ENCODE assay signal across 8 mouse cellular contexts in the genomic region with DNA sequence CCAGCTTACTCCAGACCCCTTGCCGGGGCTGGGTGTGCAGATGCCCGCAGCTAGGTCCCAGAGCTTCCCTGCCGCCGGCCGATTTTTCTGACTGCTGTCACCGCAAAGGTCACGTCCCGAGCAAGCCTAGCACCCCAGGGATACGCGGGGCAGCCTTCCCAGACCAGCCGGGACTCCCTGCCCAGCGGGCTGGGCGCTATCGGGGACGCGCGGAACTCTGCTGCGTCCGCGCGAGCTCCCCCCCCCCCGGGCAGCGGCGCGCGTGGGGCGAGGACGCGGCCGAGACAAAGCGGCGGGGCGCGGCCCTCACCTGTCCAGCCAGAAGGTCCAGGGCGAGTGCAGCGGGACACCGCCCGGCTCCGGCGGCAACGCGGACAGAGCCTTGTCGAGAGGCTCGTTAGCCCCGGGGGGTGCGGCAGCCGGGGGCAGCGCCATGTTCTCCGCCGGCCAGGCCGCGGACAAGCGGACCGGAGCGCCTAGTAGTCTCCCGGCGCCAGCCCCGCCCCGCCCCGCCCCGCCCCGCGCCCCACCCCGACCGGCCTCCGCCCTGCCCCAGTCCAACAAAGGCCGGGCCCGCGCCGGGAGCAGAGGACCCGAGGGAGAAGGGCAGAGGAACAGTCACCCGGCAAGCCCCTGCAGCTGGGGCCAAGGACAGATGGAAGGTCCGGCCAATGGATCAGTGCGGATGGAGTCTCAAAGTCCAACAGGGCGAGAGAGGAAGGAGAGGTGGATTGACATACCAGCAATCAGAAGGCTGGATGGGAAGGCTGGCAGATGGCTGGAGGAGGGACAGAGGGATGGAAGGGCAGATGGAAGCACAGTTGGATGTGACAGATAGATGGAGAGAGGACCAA. TPM values are rescaled to one million over a fixed set of nuclear protein-coding genes. Genes with fewer than 3 reads are reported as not detected.
DNase-seq lines count a peak whose midpoint lies in the region; TF ChIP-seq lines count a peak whose summit lies in the region.

A gene (minus strand): TSS at position 454 of the 854 bp plus-strand sequence.
A gene (minus strand): TSS at position 480 of the 854 bp plus-strand sequence.

- no peak for TF ChIP-seq CTCF in E14TG2a.4 (conservative IDR thresholded peaks at IDR 0.05; ENCODE audit: low read length)
- no peak for TF ChIP-seq CTCF in bone marrow, adult 2 months (IDR thresholded peaks at IDR 0.05; ENCODE audit: control insufficient read depth, insufficient read depth, low read length)

- H3K4me3 ChIP-seq in E14TG2a.4 (replicated peaks; ENCODE audit: low read length), result peak within 1 kb of the TSS; percentile 83
- peak within 1 kb of the TSS; percentile 78 for H3K4me3 ChIP-seq in bone marrow, adult 2 months (replicated peaks; ENCODE audit: control insufficient read depth, low read depth, low read length)
- peak within 1 kb of the TSS; percentile 87 for H3K4me3 ChIP-seq in forebrain, embryonic 10.5 days

- DNase-seq in forebrain, embryonic 10.5 days (ENCODE audit: extremely low spot score, low spot score), result peak; percentile 73
- DNase-seq in heart, postnatal 10 days, result peak; percentile 78 to 79
- DNase-seq in kidney, postnatal 25 days, result peak; percentile 62 to 88
- peak; percentile 72 to 77 for DNase-seq in lung, postnatal 4 days
- DNase-seq in retina, embryonic 14.5 days (ENCODE audit: low spot score), result peak; percentile 76
- DNase-seq in frontal cortex, postnatal 10 days (ENCODE audit: low spot score in 2 of 2), result no peak

- WGBS in bone marrow, adult 2 months, result under 1% methylated on average over 62 of the region's 75 CpGs
- under 1% methylated on average over 67 of the region's 75 CpGs for WGBS in forebrain, embryonic 10.5 days

- H3K4me1 ChIP-seq in E14TG2a.4 (replicated peaks; ENCODE audit: low read depth, low read length), result peaks cover 22% of the 10 kb centered on the region; the same call in 1 of the 2 replicates
- no peaks in the 10 kb centered on the region; the same call in 1 of the 2 replicates for H3K4me1 ChIP-seq in bone marrow, adult 2 months (ENCODE audit: control insufficient read depth, insufficient read depth, low read length)
- peaks cover 74% of the 10 kb centered on the region for H3K4me1 ChIP-seq in forebrain, embryonic 10.5 days

- peak within 1 kb of the TSS; percentile 65 for H3K27ac ChIP-seq in bone marrow, adult 2 months (ENCODE audit: control insufficient read depth, insufficient read depth, low read depth, low read length, poor library complexity)
- H3K27ac ChIP-seq in forebrain, embryonic 10.5 days, result peak within 1 kb of the TSS; percentile 92

- peak; percentile 52; the same call in 1 of the 2 replicates for TF ChIP-seq POLR2A in bone marrow, adult 2 months (IDR thresholded peaks at IDR 0.05; ENCODE audit: borderline replicate concordance, control insufficient read depth, low read depth, low read length)

- intact Hi-C loops in heart, postnatal 10 days (cut with DNase I), result loop anchor here (5.0 kb wide), 2 partner anchors 116 to 621 kb away; a partner anchor contains a TSS

- H3K27me3 ChIP-seq in E14TG2a.4 (ENCODE audit: insufficient read depth, low read length), result peaks cover 55% of the 10 kb centered on the region
- H3K27me3 ChIP-seq in forebrain, embryonic 10.5 days (ENCODE audit: poor library complexity, severe bottlenecking), result peaks cover 48% of the 10 kb centered on the region

- no peaks in the 10 kb centered on the region for H3K36me3 ChIP-seq in E14TG2a.4 (ENCODE audit: insufficient read depth, low read length)
- no peaks in the 10 kb centered on the region for H3K36me3 ChIP-seq in forebrain, embryonic 10.5 days (replicated peaks)

- no peaks in the 10 kb centered on the region for H3K9me3 ChIP-seq in E14TG2a.4 (ENCODE audit: low read length)
- no peaks in the 10 kb centered on the region for H3K9me3 ChIP-seq in forebrain, embryonic 10.5 days

RNA-seq across cellular contexts. Expression of the first gene that starts in this region (rescaled TPM):
- polyA plus RNA-seq in bone marrow, adult 2 months (2011; ENCODE audit: insufficient read depth, insufficient read length, low replicate concordance, missing spikeins), result 4.5 and 7.2 TPM in 2 replicates
- 12.7 and 13.4 TPM in 2 replicates for polyA plus RNA-seq in forebrain, embryonic 10.5 days (2016; fragmentation: Nextera tagmentation; extraction: Ambion mirVana)
- total RNA-seq in heart, postnatal 10 days (2021), result 10 to 100 TPM; 25.7 to 28.6 TPM

RNA-seq across cellular contexts. Expression of the second gene that starts in this region (rescaled TPM):
- 3.5 and 5.7 TPM in 2 replicates for polyA plus RNA-seq in bone marrow, adult 2 months (2011; ENCODE audit: insufficient read depth, insufficient read length, low replicate concordance, missing spikeins)
- 2.7 and 3.6 TPM in 2 replicates for polyA plus RNA-seq in forebrain, embryonic 10.5 days (2016; fragmentation: Nextera tagmentation; extraction: Ambion mirVana)
- 1 to 10 TPM; 2.4 to 2.5 TPM for total RNA-seq in heart, postnatal 10 days (2021)

Comparison
In these comparisons a context has a peak if more than half of its experiments do, and no peak if none do; other contexts are left out.
1. DNase-seq: peak in forebrain, embryonic 10.5 days (single experiment), heart, postnatal 10 days (2 of 2), kidney, postnatal 25 days (2 of 2), lung, postnatal 4 days (2 of 2) and retina, embryonic 14.5 days (single experiment); none in frontal cortex, postnatal 10 days (0 of 2).
2. Peak in every context shown above with its lines, with median percentiles within 50 percentile points of each other: H3K4me3 ChIP-seq.